Mouse (Mus musculus) liver (tissue): Measurements from ENCODE around the gene Dnase2b.
A peak's percentile ranks its signal among the peaks of the same experiment; 100 is the strongest.

Source experiments
- DNase-seq: peaks from one replicate; pipeline ENCODE4 v3.0.0-alpha.2; 2020; ENCODE audit warnings: mixed read lengths

Gene Dnase2b

GRCm38 (mm10) chr3:146611821-146612220, 3.6 kb downstream of the Dnase2b start:
- DNase-seq: no peak

GRCm38 (mm10) chr3:146611261-146611660, 4.1 kb downstream of the Dnase2b start:
- no peak for DNase-seq

GRCm38 (mm10) chr3:146610322-146610721, 5.1 kb downstream of the Dnase2b start:
- DNase-seq: no peak

- no peak for DNase-seq
These were observed 8.0 kb downstream of the Dnase2b start for GRCm38 (mm10) chr3:146607368-146607767.

GRCm38 (mm10) chr3:146604647-146605046, 10.7 kb downstream of the Dnase2b start:
- no peak for DNase-seq

- no peak for DNase-seq
These were observed 12.9 kb downstream of the Dnase2b start for GRCm38 (mm10) chr3:146602531-146602930.

- no peak for DNase-seq
These were observed 14.2 kb downstream of the Dnase2b start for GRCm38 (mm10) chr3:146601205-146601604.

- DNase-seq: no peak
These were observed 16.0 kb downstream of the Dnase2b start for GRCm38 (mm10) chr3:146599198-146599900.

- no peak for DNase-seq
These were observed 17.0 kb downstream of the Dnase2b start for GRCm38 (mm10) chr3:146598411-146598810.

GRCm38 (mm10) chr3:146596864-146597263, 18.5 kb downstream of the Dnase2b start:
- no peak for DNase-seq

- no peak for DNase-seq
These were observed 19.0 kb downstream of the Dnase2b start for GRCm38 (mm10) chr3:146596387-146596786.

- DNase-seq: no peak
These were observed 20.0 kb downstream of the Dnase2b start for GRCm38 (mm10) chr3:146595440-146595839.

GRCm38 (mm10) chr3:146591601-146592000, 23.8 kb downstream of the Dnase2b start:
- DNase-seq: no peak

- DNase-seq: peak; percentile 21
These were observed 24.2 kb downstream of the Dnase2b start for GRCm38 (mm10) chr3:146591159-146591558.

GRCm38 (mm10) chr3:146589523-146589922, 25.9 kb downstream of the Dnase2b start:
- no peak for DNase-seq

- DNase-seq: no peak
These were observed 28.8 kb downstream of the Dnase2b start for GRCm38 (mm10) chr3:146586616-146587015.

- DNase-seq: no peak
These were observed 31.5 kb downstream of the Dnase2b start for GRCm38 (mm10) chr3:146583908-146584307.

- DNase-seq: no peak
These were observed 31.9 kb downstream of the Dnase2b start for GRCm38 (mm10) chr3:146583478-146583877.

GRCm38 (mm10) chr3:146580039-146580729, 35.2 kb downstream of the Dnase2b start:
- DNase-seq: no peak

GRCm38 (mm10) chr3:146577591-146577990, 37.8 kb downstream of the Dnase2b start:
- DNase-seq: no peak

- DNase-seq: no peak
These were observed 44.1 kb downstream of the Dnase2b start for GRCm38 (mm10) chr3:146571341-146571740.

GRCm38 (mm10) chr3:146570939-146571338, 44.5 kb downstream of the Dnase2b start:
- DNase-seq: no peak

- DNase-seq: no peak
These were observed 45.1 kb downstream of the Dnase2b start, which contains the start of gene Uox for GRCm38 (mm10) chr3:146570148-146570782. Gene Uox, plus strand, starts transcription at chr3:146570426.

GRCm38 (mm10) chr3:146569594-146569993, 45.8 kb downstream of the Dnase2b start:
- no peak for DNase-seq
